Mouse (Mus musculus) layer of hippocampus, postnatal 36 days (tissue): ENCODE data around the gene Arhgap23. TPM values are rescaled to one million over a fixed set of nuclear protein-coding genes. Genes with fewer than 3 reads are reported as not detected.

Experiments
- DNase-seq, 2 experiments: peaks; one replicate each; pipeline ENCODE4 v3.0.0; 2022
- total RNA-seq, 2 experiments: library from RNA; stranded (reverse); gene quantifications; 2 replicates each; pipeline ENCODE4 v1.2.3; 2021

Gene Arhgap23
- total RNA-seq, 2 experiments from 2014 or later, result 73.4 to 75.4 TPM

- no peak for DNase-seq
Observed at GRCm38 (mm10) chr11:97534442-97535307, 119.3 kb downstream of the Arhgap23 start.

GRCm38 (mm10) chr11:97535308-97535630 is 119.9 kb downstream of the Arhgap23 start:
- peak in 1 of 2 experiments; percentile 35 for DNase-seq

GRCm38 (mm10) chr11:97535660-97536059 is 120.3 kb downstream of the Arhgap23 start:
- DNase-seq, result no peak

- DNase-seq, result no peak
Observed at GRCm38 (mm10) chr11:97536083-97536747, 120.9 kb downstream of the Arhgap23 start.

- peak in 1 of 2 experiments; percentile 49 for DNase-seq
Observed at GRCm38 (mm10) chr11:97536835-97537579, 121.7 kb downstream of the Arhgap23 start.

GRCm38 (mm10) chr11:97537580-97538089 is 122.3 kb downstream of the Arhgap23 start:
- no peak for DNase-seq

- no peak for DNase-seq
Observed at GRCm38 (mm10) chr11:97539622-97540021, 124.3 kb downstream of the Arhgap23 start.

GRCm38 (mm10) chr11:97540136-97540535 is 124.8 kb downstream of the Arhgap23 start:
- no peak for DNase-seq

- peak; percentile 55 to 68 for DNase-seq
Observed at GRCm38 (mm10) chr11:97540604-97541003, 125.3 kb downstream of the Arhgap23 start.

GRCm38 (mm10) chr11:97542171-97543150 is 127.1 kb downstream of the Arhgap23 start:
- no peak for DNase-seq

GRCm38 (mm10) chr11:97543181-97543733 is 127.9 kb downstream of the Arhgap23 start:
- peak; percentile 72 to 77 for DNase-seq

- no peak for DNase-seq
Observed at GRCm38 (mm10) chr11:97543883-97544282, 128.6 kb downstream of the Arhgap23 start.

- DNase-seq, result no peak
Observed at GRCm38 (mm10) chr11:97545808-97546560, 130.7 kb downstream of the Arhgap23 start.

GRCm38 (mm10) chr11:97546804-97547411 is 131.6 kb downstream of the Arhgap23 start:
- DNase-seq, result no peak

GRCm38 (mm10) chr11:97547957-97548706 is 132.8 kb downstream of the Arhgap23 start:
- no peak for DNase-seq

- DNase-seq, result no peak
Observed at GRCm38 (mm10) chr11:97548757-97549156, 133.4 kb downstream of the Arhgap23 start.
